Mouse (Mus musculus): ENCODE measurements around the gene Sept11. TPM values are rescaled to one million over a fixed set of nuclear protein-coding genes. Genes with fewer than 3 reads are reported as not detected.

Sept11 gene
- total and polyA plus RNA-seq, 3 experiments, result 72.3 to 138 (median 78.5) TPM

DNA sequence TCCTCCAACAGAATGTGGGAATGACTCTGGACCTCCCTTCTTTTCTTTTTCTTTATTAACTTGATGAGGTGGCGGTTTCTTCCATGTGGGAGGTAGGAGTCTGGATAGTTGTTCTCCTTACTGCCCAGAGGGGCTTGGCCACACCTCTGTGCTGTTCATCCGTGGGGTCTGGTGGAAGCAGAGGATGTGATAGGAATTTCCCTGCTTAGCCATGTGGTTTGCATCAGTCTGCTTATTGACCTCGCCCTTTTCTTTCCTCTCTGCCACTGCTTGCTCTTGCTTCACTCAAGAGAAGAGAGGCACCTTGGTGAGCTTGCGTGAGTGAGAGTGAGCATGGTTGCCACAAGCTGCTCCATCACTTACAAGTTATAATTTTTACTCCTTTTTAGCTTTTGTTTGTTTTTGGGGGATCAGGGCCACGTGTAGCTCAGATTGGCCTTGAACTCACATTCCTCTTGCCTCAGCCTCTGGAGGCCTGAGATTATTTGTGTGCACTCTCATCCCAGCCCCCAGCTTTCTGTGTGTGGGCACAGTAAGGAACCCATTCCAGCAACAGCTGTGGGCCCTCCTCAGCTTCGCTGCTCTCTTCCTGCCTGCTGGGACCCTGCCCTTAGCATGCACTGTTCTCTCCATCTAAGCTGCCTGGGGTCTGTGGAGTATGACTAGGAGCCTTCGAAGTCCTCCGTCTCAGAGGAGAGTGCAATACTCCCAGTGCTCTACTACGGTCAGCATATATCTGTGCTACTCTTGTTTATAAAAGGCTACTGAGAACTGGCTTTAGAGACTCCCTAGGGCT lies 31.0 kb downstream of the Sept11 start:
- no peak for DNase-seq (ENCODE audit: extremely low read depth)
- Histone ChIP-seq H3K4me1 (ENCODE audit: control insufficient read depth in 1 of 2, insufficient read depth in 2 of 2) (peaks cover 17 to 85% of the 10 kb centered on the region in 2 experiments; a peak in 3 of 4 replicates), H3K27me3 (replicated peaks) (no peaks in the 10 kb centered on the region), H3K36me3 (replicated peaks in 1 of 2; ENCODE audit: control insufficient read depth in 1 of 2, insufficient read depth in 1 of 2, low read length in 1 of 2) (peaks cover 2 to 60% of the 10 kb centered on the region in 2 experiments), H3K9me3 (replicated peaks; ENCODE audit: low read length) (no peaks in the 10 kb centered on the region), H3K27ac (ENCODE audit: insufficient read depth, low read depth) (no peak overlapping the region), H3K9ac (ENCODE audit: insufficient read depth, low read depth) (no peak overlapping the region), H3K4me2 (ENCODE audit: insufficient read depth, low read depth, poor library complexity, severe bottlenecking) (no peak overlapping the region), H3K79me2 (replicated peaks; ENCODE audit: control insufficient read depth, extremely low read depth, insufficient read depth, poor library complexity, severe bottlenecking) (peaks cover 87% of the 10 kb centered on the region), H3K4me3 (replicated peaks in 1 of 3; ENCODE audit: low read depth in 2 of 3, low read length in 2 of 3, poor library complexity in 1 of 3) (no peak overlapping the region)
- dilution Hi-C loops (cut with MboI; ENCODE audit: extremely low pct_ligation_motif_present, extremely low pct_unique_long_range_greater_than_20kb, low sequenced_read_pairs), result no loop called here
- TF ChIP-seq ZKSCAN1 (IDR thresholded peaks at IDR 0.05; ENCODE audit: borderline replicate concordance, low read depth, low read length), result no peak
- no peak for TF ChIP-seq BHLHE40 (IDR thresholded peaks at IDR 0.05; ENCODE audit: low read depth, low read length)
- in situ Hi-C loops (cut with MboI; ENCODE audit: low pct_ligation_motif_present, low pct_unique_long_range_greater_than_20kb, low sequenced_read_pairs), result no loop called here

DNA sequence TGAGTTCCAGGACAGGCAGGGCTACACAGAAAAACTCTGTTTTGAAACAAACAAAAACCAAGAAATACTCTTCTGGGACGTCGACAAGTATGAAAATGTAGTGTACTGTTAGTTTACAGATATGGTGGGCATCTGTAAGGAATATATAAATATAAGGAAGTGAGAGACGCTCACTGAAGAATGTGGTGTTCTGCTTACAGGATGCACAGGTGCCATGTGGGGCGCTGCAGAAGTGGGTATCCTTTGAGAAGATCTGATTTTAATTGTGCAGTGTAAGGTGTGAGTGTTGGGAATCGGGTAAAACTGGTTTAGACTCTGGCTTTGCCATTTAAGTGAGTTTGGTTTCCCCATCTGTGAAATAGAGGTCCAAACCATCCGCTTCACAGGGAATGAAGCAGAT lies 32.1 kb downstream of the Sept11 start:
- no peak overlapping the region for H3K27ac ChIP-seq (ENCODE audit: insufficient read depth, low read depth)
- H3K36me3 ChIP-seq (replicated peaks in 1 of 2; ENCODE audit: control insufficient read depth in 1 of 2, insufficient read depth in 1 of 2, low read length in 1 of 2), result peaks cover 2 to 59% of the 10 kb centered on the region in 2 experiments
- H3K79me2 ChIP-seq (replicated peaks; ENCODE audit: control insufficient read depth, extremely low read depth, insufficient read depth, poor library complexity, severe bottlenecking), result peaks cover 89% of the 10 kb centered on the region
- H3K9me3 ChIP-seq (replicated peaks; ENCODE audit: low read length), result no peaks in the 10 kb centered on the region
- H3K4me2 ChIP-seq (ENCODE audit: insufficient read depth, low read depth, poor library complexity, severe bottlenecking), result no peak overlapping the region
- no peak overlapping the region for H3K9ac ChIP-seq (ENCODE audit: insufficient read depth, low read depth)
- H3K27me3 ChIP-seq (replicated peaks), result no peaks in the 10 kb centered on the region
- dilution Hi-C loops (cut with MboI; ENCODE audit: extremely low pct_ligation_motif_present, extremely low pct_unique_long_range_greater_than_20kb, low sequenced_read_pairs) (no loop called here), in situ Hi-C loops (cut with MboI; ENCODE audit: low pct_ligation_motif_present, low pct_unique_long_range_greater_than_20kb, low sequenced_read_pairs) (no loop called here)
- TF ChIP-seq EP300 (IDR thresholded peaks at IDR 0.05; ENCODE audit: low read length) (0 out of 2 replicates have a peak, but pooled peaks have one; percentile 27), HCFC1 (IDR thresholded peaks at IDR 0.05; ENCODE audit: low read depth, low read length) (no peak)
- H3K4me1 ChIP-seq (ENCODE audit: control insufficient read depth in 1 of 2, insufficient read depth in 2 of 2), result peaks cover 20 to 87% of the 10 kb centered on the region in 2 experiments; a peak in 3 of 4 replicates
- no peak for DNase-seq (ENCODE audit: extremely low read depth)
- no peak overlapping the region for H3K4me3 ChIP-seq (replicated peaks in 1 of 3; ENCODE audit: low read depth in 2 of 3, low read length in 2 of 3, poor library complexity in 1 of 3)

- Histone ChIP-seq H3K4me1 (ENCODE audit: control insufficient read depth in 1 of 2, insufficient read depth in 2 of 2) (peaks cover 23 to 89% of the 10 kb centered on the region in 2 experiments; a peak in 3 of 4 replicates), H3K9ac (ENCODE audit: insufficient read depth, low read depth) (no peak overlapping the region; the same call in 1 of the 2 replicates), H3K36me3 (replicated peaks in 1 of 2; ENCODE audit: control insufficient read depth in 1 of 2, insufficient read depth in 1 of 2, low read length in 1 of 2) (peaks cover 0 to 55% of the 10 kb centered on the region in 2 experiments), H3K4me3 (replicated peaks in 1 of 3; ENCODE audit: low read depth in 2 of 3, low read length in 2 of 3, poor library complexity in 1 of 3) (no peak overlapping the region), H3K9me3 (replicated peaks; ENCODE audit: low read length) (no peaks in the 10 kb centered on the region), H3K27me3 (replicated peaks) (no peaks in the 10 kb centered on the region), H3K27ac (ENCODE audit: insufficient read depth, low read depth) (no peak overlapping the region), H3K4me2 (ENCODE audit: insufficient read depth, low read depth, poor library complexity, severe bottlenecking) (no peak overlapping the region), H3K79me2 (replicated peaks; ENCODE audit: control insufficient read depth, extremely low read depth, insufficient read depth, poor library complexity, severe bottlenecking) (peaks cover 84% of the 10 kb centered on the region)
- no peak for DNase-seq (ENCODE audit: extremely low read depth)
- TF ChIP-seq CHD1 (IDR thresholded peaks at IDR 0.05; ENCODE audit: low read depth, low read length), result no peak
- TF ChIP-seq ZKSCAN1 (IDR thresholded peaks at IDR 0.05; ENCODE audit: borderline replicate concordance, low read depth, low read length), result no peak
- no peak for TF ChIP-seq POLR2A (IDR thresholded peaks at IDR 0.05; ENCODE audit: low read depth, low read length)
- no peak for TF ChIP-seq TBP (conservative IDR thresholded peaks at IDR 0.05; ENCODE audit: low read depth, low read length)
- TF ChIP-seq POLR2AphosphoS2 (IDR thresholded peaks at IDR 0.05; ENCODE audit: low read depth, low read length), result no peak
- no peak for TF ChIP-seq JUND (conservative IDR thresholded peaks at IDR 0.05; ENCODE audit: low read depth, low read length)
- TF ChIP-seq BHLHE40 (IDR thresholded peaks at IDR 0.05; ENCODE audit: low read depth, low read length), result no peak
- TF ChIP-seq MAFK (IDR thresholded peaks at IDR 0.05; ENCODE audit: insufficient replicate concordance, low read length), result no peak
- TF ChIP-seq CHD2 (IDR thresholded peaks at IDR 0.05; ENCODE audit: low read length), result no peak
- no peak for TF ChIP-seq NELFE (IDR thresholded peaks at IDR 0.05; ENCODE audit: low read depth, low read length)
- TF ChIP-seq JUN (IDR thresholded peaks at IDR 0.05; ENCODE audit: insufficient read depth, low read depth, low read length), result no peak
- TF ChIP-seq MXI1 (IDR thresholded peaks at IDR 0.05; ENCODE audit: low read depth, low read length), result no peak
- no peak for TF ChIP-seq UBTF (IDR thresholded peaks at IDR 0.05; ENCODE audit: low read depth, low read length)
- TF ChIP-seq PAX5 (IDR thresholded peaks at IDR 0.05; ENCODE audit: low read length), result no peak
- TF ChIP-seq MAZ (IDR thresholded peaks at IDR 0.05; ENCODE audit: low read depth, low read length), result no peak
- no peak for TF ChIP-seq E2F4 (IDR thresholded peaks at IDR 0.05; ENCODE audit: insufficient replicate concordance, low read depth, low read length)
- dilution Hi-C loops (cut with MboI; ENCODE audit: extremely low pct_ligation_motif_present, extremely low pct_unique_long_range_greater_than_20kb, low sequenced_read_pairs) (no loop called here), in situ Hi-C loops (cut with MboI; ENCODE audit: low pct_ligation_motif_present, low pct_unique_long_range_greater_than_20kb, low sequenced_read_pairs) (no loop called here)
Observed at GRCm38 (mm10) chr5:93126222-93126929, 33.1 kb downstream of the Sept11 start.

All from CH12.LX (cell line).